In genomic region chr12:52835914-52836546, GRCm38 (mm10) we compare ENCODE assay signal across 8 mouse cellular contexts.
DNase-seq lines count a peak whose midpoint lies in the region; TF ChIP-seq lines count a peak whose summit lies in the region.

No protein-coding gene starts in this region.

- peak; percentile 55 for DNase-seq in gastrocnemius, adult 2 months
- DNase-seq in gastrocnemius, adult 18-20 months (ENCODE audit: low spot score): no peak
- DNase-seq in ZHBTc4 (ENCODE audit: low read depth, low spot score): peak; percentile 56
- peak; percentile 58 to 74 for DNase-seq in heart, adult 9 months (ENCODE audit: low spot score in 2 of 2)
- DNase-seq in kidney, postnatal 14 days: peak; percentile 24
- no peak for DNase-seq in spleen, postnatal 4 days (ENCODE audit: low spot score in 2 of 2)
- DNase-seq in frontal cortex, postnatal 14 days (ENCODE audit: low spot score in 2 of 2): no peak
- DNase-seq in left cerebral cortex, postnatal 25 days (ENCODE audit: low spot score in 2 of 2): no peak

- intact Hi-C loops in gastrocnemius, adult 2 months (cut with DNase I): loop anchor here (5.0 kb wide), 1 partner anchor 824 kb away; no protein-coding TSS in a partner anchor
- intact Hi-C loops in left cerebral cortex, postnatal 25 days (cut with DNase I): loop anchor here (5.0 to 10.0 kb wide), 3 partner anchors 36 to 231 kb away; no protein-coding TSS in a partner anchor

- peak overlapping the region; percentile 72 for H3K27ac ChIP-seq in gastrocnemius, adult 2 months

- TF ChIP-seq CTCF in gastrocnemius, adult 2 months (IDR thresholded peaks at IDR 0.05): no peak

- peak overlapping the region; percentile 51 for H3K4me3 ChIP-seq in gastrocnemius, adult 2 months

Comparison
In these comparisons a context has a peak if more than half of its experiments do, and no peak if none do; other contexts are left out.
1. DNase-seq: peak in gastrocnemius, adult 2 months (single experiment), ZHBTc4 (single experiment), heart, adult 9 months (2 of 2) and kidney, postnatal 14 days (single experiment); none in gastrocnemius, adult 18-20 months (single experiment), spleen, postnatal 4 days (0 of 2), frontal cortex, postnatal 14 days (0 of 2) and left cerebral cortex, postnatal 25 days (0 of 2).